Mouse (Mus musculus) CD4-positive, CD25-positive, alpha-beta regulatory T cell, adult 4 months (primary cell): Measurements from ENCODE around the gene Caly. TPM values are rescaled to one million over a fixed set of nuclear protein-coding genes. Genes with fewer than 3 reads are reported as not detected.

ENCODE experiments used
- ATAC-seq: one replicate; pipeline ENCODE4 v1.8.0; 2017
- polyA plus RNA-seq, 2 experiments: library from polyadenylated mRNA; unstranded; fragments of 100-300 nt; shearing (Covaris generic); gene quantifications; one replicate each; pipeline ENCODE4 v1.2.1; 2017

Gene Caly
- polyA plus RNA-seq: not detected

DNA sequence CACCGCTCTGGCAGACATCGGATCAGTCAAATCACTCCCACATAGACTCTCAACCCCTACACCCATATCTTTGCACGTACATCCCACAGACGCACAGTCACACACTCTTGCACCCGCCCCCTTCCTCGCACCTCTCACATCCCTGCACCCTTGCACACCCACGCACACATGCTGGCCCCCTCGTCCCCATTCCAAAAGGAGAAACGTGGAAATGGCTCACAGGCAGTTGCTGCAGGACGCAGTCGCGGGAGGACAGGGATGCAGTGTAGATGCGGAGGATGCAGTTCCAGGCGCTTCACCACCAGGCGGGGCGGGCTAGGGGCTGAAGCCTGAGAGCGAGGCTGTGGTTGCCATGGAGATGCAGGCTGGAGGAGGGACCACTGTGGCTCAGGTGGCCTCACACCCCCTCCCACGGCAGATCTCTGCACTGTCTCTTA, at the start of gene Caly:
Gene Caly (minus strand): TSS at position 307 of the 437 bp plus-strand sequence.
- no peak for ATAC-seq

- ATAC-seq: no peak
These were observed 45.6 kb upstream of the Caly start for GRCm38 (mm10) chr7:140127911-140128310.

DNA sequence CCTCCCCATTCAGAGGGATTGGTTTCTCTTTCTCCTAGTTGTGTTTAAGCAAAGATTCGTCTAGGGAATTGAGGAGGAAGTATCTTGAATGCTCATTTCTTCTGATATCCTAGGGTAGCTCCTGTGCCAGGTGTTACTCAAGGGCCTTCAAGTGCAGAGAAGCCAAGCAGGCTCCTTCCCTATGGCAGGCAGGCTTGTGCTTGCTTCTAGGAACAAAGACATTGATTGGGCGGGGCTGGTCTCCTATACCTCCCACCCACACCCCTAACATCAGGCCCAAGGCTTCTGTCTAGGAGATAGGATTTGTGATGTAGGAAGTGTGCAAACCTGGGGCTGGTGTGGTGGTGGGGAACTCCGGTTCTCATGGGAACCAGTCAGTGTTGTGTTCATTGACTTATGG, 44.6 kb upstream of the Caly start:
- ATAC-seq: no peak

DNA sequence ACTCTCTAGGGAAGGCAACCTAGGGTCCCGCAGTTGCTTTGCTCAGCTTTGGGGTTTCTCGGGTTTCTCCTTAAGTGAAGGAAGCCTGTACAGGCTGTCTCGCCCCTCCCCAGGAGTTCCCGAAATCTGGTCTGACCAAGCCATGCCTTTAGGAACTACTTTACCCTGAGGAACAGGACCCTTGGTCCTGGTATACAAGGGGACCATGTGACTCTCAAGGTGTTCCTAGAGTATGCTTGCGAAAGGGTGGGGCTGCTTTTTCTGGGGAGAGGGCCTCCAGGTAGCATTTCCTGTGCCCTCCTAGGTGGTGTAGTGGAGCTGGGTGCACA, 43.6 kb upstream of the Caly start:
- peak; percentile 5 for ATAC-seq

- peak; percentile 92 for ATAC-seq
These were observed 43.1 kb upstream of the Caly start for GRCm38 (mm10) chr7:140125278-140126021.

DNA sequence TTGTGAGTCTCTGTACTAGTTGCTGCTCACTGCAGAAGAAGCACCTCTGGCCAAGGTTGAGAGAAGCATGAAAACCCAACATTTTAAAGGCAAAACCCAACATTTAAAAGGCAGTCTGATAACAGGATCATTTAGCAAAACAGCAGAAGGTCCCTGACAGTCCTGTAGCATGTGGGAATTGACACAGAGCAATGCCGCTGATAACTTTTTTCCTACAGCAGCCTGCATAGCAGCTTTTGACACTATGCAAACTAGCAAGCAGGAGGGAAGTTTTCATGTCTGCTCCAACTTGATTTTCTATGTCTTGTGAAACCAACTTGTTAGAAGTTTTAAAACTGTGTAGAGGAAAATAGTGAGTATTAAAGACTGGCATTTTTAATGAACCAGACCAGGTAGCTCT, 42.0 kb upstream of the Caly start:
- ATAC-seq: no peak

DNA sequence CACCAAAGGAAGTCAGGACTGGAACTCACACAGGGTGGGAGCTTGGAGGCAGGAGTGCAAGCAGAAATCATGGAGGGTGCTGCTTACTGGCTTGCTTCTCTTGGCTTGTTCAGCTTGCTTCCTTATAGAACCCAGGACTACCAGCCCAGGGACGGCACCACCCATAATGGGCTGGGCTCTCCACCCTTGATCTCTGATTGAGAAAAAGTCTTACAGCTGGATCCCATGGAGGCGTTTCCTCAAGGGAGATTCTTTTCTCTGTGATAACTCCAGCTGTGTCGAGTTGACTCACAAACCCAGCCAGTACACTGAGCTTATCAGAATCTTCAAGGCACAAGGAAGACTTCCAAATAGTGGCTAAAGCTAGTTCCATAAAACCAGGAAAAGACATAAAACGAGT, 40.4 kb upstream of the Caly start:
- no peak for ATAC-seq

GRCm38 (mm10) chr7:140121338-140121910, 39.1 kb upstream of the Caly start:
- no peak for ATAC-seq

DNA sequence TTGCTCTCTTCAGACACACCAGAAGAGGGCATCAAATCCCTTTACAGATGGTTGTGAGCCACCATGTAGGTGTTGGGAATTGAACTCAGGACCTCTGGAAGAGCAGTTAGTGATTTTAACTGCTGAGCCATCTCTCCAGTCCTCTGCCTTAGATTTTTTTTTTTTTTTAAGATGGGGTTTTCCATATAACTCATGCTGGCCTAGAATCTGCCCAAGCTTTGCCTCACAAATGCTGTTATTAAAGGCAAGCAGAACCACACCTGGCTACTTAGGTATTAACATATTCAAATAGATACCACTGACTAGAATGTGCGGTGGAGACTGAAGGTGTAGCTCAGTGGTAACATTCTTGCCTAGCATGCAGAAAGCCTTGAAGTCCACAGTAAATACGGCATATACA, 38.1 kb upstream of the Caly start:
- no peak for ATAC-seq

GRCm38 (mm10) chr7:140116329-140117054, 34.1 kb upstream of the Caly start, which contains the start of gene Echs1:
Gene Echs1, minus strand, starts transcription at chr7:140116476.
- ATAC-seq: peak; percentile 100

GRCm38 (mm10) chr7:140115583-140116328, 33.4 kb upstream of the Caly start, which contains the start of gene Paox:
Gene Paox, plus strand, starts transcription at chr7:140115799.
- peak; percentile 7 for ATAC-seq

- no peak for ATAC-seq
These were observed 29.6 kb upstream of the Caly start for GRCm38 (mm10) chr7:140111943-140112342.

- ATAC-seq: no peak
These were observed 21.7 kb upstream of the Caly start for GRCm38 (mm10) chr7:140104009-140104408.

DNA sequence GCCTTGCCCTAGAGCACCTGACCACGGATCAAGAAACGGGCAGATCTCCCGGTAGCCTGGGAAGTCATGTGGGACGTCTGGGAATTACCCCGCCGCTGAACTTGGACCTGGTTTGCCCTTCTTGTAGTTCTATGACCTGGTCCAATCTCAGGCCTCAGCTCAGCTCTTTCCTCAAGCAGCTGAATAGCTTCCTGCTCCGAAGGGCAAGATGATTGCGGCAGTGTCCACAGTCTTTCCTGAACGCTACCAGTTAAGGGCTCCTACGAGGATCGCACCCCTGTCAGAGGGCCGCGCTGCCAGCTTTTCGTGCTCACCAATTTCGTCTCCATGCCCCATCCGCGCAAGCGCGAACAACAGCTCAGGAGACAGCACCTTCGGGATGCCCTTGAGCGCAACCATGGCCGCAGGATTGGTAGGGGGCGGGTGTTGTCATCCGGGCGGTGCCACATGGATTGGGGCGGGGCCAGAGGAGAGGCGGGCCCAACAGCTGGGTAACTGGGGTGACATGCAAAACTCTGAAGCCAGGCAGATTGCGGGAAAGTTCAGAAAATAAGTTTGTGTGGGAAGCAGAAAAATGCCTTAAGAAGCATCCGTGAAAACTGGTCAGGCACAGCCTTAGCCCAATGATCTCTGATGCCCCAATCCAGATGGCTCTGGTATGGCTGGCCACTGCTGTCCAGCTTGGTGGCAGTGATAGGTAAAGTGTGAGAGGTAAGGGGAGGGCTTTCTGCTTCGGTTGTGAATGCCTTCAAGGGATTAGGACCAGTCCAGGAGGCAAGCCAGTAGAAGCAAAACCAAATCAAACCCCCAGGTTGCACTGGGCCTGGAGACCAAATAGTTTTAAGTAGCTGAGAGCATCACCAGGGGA, 19.9 kb upstream of the Caly start, which contains the start of gene Fuom:
Gene Fuom (minus strand): TSS at position 449 of the 868 bp plus-strand sequence.
- peak; percentile 98 for ATAC-seq

DNA sequence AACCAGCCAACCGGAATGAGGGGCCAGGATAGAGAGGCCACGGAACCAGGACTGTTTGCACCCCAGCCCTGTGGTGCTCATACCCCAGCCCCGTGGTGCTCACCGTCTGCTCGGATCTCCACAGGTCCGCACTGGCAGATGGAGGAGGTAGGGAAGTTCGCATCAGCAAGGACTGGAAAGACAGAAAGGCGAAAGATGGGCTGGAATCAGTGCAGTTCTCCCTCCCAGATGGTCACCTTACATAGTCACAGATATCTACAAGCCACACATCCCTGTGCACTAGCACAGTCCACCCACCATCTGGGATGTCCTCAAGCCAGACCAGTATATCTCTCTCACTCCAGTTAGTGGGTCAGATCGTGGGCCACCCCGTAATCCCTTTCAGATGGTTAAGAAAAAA, 19.1 kb upstream of the Caly start:
- ATAC-seq: no peak

GRCm38 (mm10) chr7:140098466-140098865, 16.1 kb upstream of the Caly start:
- no peak for ATAC-seq

DNA sequence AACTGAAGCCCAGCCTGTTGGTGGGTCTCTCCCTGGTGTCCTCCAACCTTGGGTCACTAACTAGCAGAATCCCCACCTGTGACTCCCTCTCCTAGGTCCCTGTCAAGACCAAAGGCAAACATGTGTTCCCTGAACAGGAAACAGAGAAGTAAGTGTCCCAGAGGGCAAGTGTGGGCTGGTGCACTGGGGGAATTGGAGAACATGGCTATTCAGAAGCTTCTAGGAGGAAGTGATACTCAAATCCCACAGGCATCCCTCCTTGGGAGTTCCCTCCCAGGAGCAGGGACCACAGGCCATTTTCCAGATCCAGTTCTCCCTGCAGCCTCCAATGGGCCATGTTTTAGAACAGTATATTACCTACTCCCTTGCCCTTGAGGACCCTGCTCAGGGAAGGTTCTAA, 13.7 kb upstream of the Caly start:
- ATAC-seq: no peak

DNA sequence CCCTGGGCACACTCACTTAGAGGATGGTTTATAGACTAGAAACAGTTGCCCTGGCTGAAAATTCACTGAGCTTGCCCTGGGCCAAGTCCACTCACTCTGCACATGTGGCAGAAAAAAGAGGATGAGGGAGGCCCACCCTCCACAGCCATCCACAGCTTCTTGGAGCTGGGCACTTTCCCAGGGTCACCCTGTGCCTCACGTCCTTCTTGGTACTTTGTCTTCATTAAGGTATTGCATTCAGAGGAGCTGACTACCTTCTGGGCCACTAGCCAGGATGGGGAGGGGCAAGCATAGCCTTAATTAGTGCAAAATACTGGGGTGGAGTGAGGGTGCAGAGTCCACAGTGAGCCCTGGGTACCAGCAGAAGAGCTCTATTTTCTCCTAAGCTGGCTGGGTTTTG, 13.2 kb upstream of the Caly start:
- ATAC-seq: no peak

DNA sequence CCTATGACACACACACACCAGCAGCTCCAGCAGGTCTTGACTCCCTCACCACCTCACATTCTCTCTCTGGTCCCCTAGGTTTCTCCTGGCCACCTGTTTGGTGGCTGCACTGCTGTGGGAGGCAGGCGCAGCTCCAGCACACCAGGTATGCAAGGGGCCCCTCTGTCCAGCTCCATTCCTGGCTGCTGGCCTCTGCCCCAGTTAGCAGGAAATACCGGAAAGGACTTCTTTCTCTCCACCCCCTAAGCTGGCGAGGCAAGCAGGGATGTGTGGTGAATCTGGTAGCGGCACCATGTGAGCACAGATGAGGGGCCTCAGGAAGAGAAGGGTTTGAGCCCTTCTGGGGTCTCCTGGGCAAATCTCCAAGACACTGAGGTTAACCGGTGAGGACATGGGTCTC, 12.6 kb upstream of the Caly start:
- ATAC-seq: no peak

DNA sequence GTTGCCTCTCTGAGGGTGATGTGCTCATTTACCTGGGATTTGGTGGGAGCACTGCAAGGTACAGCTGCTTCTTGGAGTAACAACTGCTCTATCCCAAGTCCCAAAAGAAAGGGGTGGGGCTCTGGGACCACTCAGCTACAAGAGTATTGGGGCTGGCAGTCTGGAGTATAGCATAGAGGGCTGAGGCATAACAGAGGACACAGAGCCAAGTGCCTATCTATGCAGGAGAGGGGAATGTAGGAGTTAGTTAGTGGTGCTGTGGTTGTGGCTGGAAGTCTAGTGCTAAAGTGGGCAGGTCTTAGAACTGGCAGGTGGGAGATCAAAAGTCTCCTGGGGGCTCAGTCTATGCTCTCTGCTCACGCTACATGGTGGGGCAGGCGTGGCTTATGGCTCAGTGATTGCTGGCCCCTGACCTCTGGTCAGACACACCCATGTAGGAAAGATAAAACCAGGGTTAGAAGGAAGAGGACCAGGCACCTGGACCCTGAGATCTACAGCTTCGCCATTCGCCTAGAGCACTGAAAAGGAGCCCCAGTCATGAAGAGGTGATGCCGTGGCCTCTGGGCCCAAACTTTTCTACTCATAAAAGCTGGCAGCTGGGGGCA, 10.7 kb upstream of the Caly start, which contains the start of gene Prap1:
Gene Prap1 (plus strand): TSS at position 472 of the 605 bp plus-strand sequence.
- ATAC-seq: no peak

DNA sequence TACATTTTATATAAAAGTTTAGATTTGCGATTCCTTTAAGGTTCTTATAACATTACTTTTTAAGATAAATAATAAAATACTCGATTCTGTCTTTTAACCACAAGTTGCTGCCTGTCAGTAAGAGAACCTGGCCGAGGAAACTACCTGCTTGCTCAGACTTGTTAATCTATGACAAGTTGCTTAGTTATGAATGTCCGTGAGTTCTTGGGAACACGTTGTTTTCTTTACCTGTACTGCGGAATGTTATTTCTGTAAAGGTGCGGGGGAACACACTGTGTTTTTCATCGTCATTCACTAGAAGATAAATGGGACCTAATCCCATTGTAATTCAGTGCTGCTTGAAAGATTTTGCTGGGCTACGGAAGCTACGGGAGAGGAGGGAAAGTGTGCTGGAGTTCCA, 8.3 kb upstream of the Caly start:
- ATAC-seq: no peak
